Mouse (Mus musculus) adipose tissue, adult 10 weeks (tissue): ENCODE measurements around the gene Ptges2. TPM values are rescaled to one million over a fixed set of nuclear protein-coding genes. Genes with fewer than 3 reads are reported as not detected.

Experiments used
- polyA plus RNA-seq: library from polyadenylated mRNA; stranded (reverse); fragments of 350-450 nt; fragmentation: Illumina TruSeq; extraction: RNeasy Lipid Tissue Mini Kit (QIAGEN cat#74804); gene quantifications from one replicate; pipeline ENCODE4 v1.2.3, GENCODE M21; 2014; ENCODE audit warnings: low read depth, low replicate concordance

Ptges2 gene
- 33.6 TPM for polyA plus RNA-seq

DNA sequence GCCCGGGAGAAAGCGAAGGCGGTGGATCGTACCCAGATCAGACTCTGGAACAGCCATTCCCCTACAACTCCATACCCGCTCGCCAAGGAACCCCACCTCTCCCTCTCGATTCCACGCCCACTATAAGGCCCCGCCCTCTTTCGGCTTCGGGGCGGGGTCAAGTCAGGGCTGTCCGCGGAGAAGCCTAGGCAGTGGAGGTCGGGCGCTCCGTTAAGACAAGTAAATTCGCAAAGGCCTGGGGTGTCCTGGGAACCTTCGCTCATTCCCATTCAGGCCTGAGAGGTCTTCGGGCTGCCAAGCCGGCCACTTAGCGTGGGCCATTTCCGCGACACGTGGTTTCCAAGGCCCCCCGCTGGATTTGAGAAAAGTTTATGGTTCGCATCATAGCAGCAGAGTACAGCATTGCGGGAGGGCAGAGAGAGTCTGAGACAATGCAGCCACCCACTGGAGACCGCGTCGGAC is at the start of gene Ptges2:
Ptges2 (plus strand) TSS at position 413 of the 462 bp plus-strand sequence.

DNA sequence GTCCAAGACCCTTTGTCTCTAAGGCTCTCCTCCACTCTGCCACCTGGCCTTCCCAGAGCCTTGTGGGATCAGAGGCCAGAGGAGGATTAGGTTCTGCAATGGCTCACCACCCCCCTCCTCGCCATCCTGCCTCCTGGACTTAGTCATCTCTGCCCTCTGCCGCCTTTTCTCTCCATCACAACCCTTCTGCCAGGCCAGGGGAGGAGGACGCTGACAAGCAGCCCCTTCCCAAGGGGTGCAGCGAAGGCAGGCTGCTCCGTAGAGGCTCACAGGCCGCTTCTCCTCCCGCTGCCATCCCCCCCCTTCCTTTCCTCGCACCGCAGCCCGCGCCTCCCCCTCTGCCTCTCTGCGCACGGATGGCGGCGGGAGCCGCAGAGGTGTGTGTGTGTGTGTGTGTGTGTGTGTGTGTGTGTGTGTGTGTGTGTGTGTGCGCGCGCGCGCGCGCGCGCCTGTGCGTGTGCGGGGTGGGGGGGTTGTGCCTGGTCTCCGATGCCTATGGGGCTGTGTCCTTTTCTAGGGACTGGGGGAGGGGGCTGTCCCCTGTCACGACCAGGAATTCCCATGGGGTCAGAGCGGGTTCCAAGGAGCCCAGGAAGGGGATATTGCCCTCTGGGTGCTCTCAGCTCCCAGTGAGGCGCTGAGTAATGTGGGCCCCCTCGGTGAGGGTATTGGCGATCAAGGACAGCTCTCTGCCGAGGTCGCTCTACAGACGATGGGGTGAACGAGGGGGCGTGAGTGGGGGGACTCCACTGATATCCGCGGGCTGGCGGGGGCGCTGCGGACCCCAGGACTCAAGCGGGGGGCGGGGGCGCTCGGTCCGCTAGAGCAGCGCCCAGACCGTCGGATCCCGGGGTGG is 43.3 kb upstream of the Ptges2 start, which contains the start of gene Ciz1:
Ciz1 (plus strand) TSS at position 177 of the 856 bp plus-strand sequence.

GRCm38 (mm10) chr2:32353007-32353542 is 42.6 kb upstream of the Ptges2 start, which contains the start of gene Dnm1:
TSS of gene Dnm1 (minus strand) at chr2:32353338.

DNA sequence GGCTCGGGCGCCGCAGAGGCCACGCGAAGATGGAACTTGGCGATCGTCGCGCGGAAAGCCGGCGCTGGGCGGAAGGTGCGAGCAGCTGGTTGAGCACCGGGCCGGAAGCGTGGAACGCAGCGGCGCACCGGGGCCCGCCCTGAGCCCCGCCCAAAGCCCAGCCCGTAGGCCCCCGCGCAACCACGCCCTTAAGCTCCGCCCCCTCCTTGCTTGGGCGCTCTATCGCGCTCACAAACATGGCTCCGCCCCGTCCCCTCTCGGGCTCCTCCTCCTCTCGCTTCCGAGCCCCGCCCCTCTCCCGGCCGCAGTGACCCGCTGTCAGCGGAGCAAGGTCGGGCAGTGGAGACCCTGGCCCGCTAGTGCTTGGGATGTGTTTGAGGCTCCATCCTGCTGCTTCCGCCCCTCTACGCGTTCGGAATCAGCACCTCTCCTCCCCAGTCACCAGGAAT is 13.9 kb upstream of the Ptges2 start, which contains the start of gene 1110008P14Rik:
1110008P14Rik (minus strand) TSS at position 164 of the 449 bp plus-strand sequence.

DNA sequence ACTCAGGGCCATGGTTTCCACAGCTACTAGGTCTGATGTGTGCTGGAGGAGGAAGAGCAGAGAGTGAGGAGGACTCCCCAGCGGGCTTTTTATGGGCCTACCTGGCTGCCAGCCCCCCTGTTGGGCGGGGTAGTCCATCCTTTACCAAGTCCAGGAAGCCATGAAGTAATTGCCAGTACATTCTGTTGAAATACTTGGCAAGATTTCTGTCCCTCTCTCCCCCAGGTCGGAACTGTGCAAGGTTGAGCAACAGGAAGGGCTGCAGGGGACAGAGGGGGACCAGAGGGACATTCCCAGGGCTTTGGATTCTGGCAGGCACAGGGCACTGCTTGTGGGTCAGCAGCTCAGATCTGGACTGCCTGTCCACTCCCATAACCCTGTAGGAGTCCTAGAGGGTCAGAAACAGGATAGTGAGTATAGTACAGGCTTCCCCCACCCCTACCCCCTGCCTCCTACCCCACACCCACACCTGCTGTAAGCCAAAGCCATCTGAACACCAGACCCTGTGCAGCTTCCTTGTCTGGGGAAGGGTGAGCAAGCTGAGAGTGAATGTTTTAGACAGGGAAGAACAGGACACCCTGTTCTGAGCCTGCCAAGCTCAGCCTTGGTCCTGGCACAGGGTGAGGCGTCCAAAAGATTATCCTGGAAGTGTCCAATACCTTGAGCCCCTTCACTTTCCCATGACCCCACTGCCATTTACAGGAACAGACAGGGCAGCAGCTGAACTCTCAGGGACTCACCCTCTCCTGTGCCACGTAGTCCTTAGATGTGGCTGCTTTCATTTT is 7.8 kb upstream of the Ptges2 start, which contains the start of gene Lcn2:
Lcn2 (minus strand) TSS at position 547 of the 785 bp plus-strand sequence.

GRCm38 (mm10) chr2:32449761-32450754 is 54.4 kb downstream of the Ptges2 start, which contains the start of gene Naif1:
TSS of gene Naif1 (plus strand) at chr2:32450457.

GRCm38 (mm10) chr2:32450881-32451844 is 55.5 kb downstream of the Ptges2 start, which contains the start of gene Slc25a25:
TSS of gene Slc25a25 (minus strand) at chr2:32451445.

Other genes with a start within 250 kb of the Ptges2 start
- gene Prrc2b, start 244.8 kb upstream of the Ptges2 start, polyA plus RNA-seq, result 70.3 TPM
- 28.9 TPM for gene Pomt1, start 159.3 kb upstream of the Ptges2 start, polyA plus RNA-seq
- gene Uck1, start 135.7 kb upstream of the Ptges2 start, polyA plus RNA-seq, result 132 TPM
- 56.8 TPM for gene Golga2, start 108.5 kb upstream of the Ptges2 start, polyA plus RNA-seq
- gene Swi5, start 107.8 kb upstream of the Ptges2 start, polyA plus RNA-seq, result 435 TPM
- gene Ciz1, start 43.6 kb upstream of the Ptges2 start, polyA plus RNA-seq, result 72.0 TPM
- 15.8 TPM for gene Dnm1, start 42.6 kb upstream of the Ptges2 start, polyA plus RNA-seq
- 149 TPM for gene 1110008P14Rik, start 14.0 kb upstream of the Ptges2 start, polyA plus RNA-seq
- gene Lcn2, start 7.6 kb upstream of the Ptges2 start, polyA plus RNA-seq, result 3,725 TPM
- 3.6 TPM for gene Naif1, start 54.6 kb downstream of the Ptges2 start, polyA plus RNA-seq
- gene Slc25a25, start 55.5 kb downstream of the Ptges2 start, polyA plus RNA-seq, result 25.0 TPM
- 29.4 TPM for gene Fam102a, start 139.4 kb downstream of the Ptges2 start, polyA plus RNA-seq
- gene Dpm2, start 175.0 kb downstream of the Ptges2 start, polyA plus RNA-seq, result 87.5 TPM
- not detected for gene Pip5kl1, start 178.9 kb downstream of the Ptges2 start, polyA plus RNA-seq
- gene 9430097D07Rik, start 179.8 kb downstream of the Ptges2 start, polyA plus RNA-seq, result not detected
- gene St6galnac4, start 191.2 kb downstream of the Ptges2 start, polyA plus RNA-seq, result 28.3 TPM
- gene St6galnac6, start 203.8 kb downstream of the Ptges2 start, polyA plus RNA-seq, result 24.1 TPM
- gene Ak1, start 225.9 kb downstream of the Ptges2 start, polyA plus RNA-seq, result 38.9 TPM